Mouse (Mus musculus) stomach, postnatal 0 days (tissue): Measurements from ENCODE around the gene Pdcd2. TPM values are rescaled to one million over a fixed set of nuclear protein-coding genes. Genes with fewer than 3 reads are reported as not detected.
"Not testable (repeated sequence)": the region's sequence is repeated elsewhere in the genome, so short reads cannot be mapped to it uniquely, and the experiment has no call there.

ENCODE experiments used
- ATAC-seq: fragments of 200-750 bp; cut with Nextera tagmentation; 2 replicates; pipeline ENCODE4 v1.8.0; 2017; ENCODE audit not compliant: low FRiP score, low TSS enrichment
- DNase-seq: peaks from one replicate; pipeline ENCODE4 v3.0.0-alpha.2; 2016; ENCODE audit warnings: low spot score
- H3K27ac ChIP-seq: fragments of 300-500 bp; sonication (generic); replicated peaks from 2 replicates; pipeline ENCODE4 v1.5.1; 2014; ENCODE audit warnings: mild to moderate bottlenecking, control low read depth
- H3K27me3 ChIP-seq: fragments of 300-500 bp; sonication (generic); 2 replicates; pipeline ENCODE4 v1.6.1; 2014; ENCODE audit warnings: low read length; ENCODE audit not compliant: control insufficient read depth, insufficient read depth
- H3K36me3 ChIP-seq: fragments of 300-500 bp; sonication (generic); 2 replicates; pipeline ENCODE4 v1.6.1; 2014; ENCODE audit warnings: low read length, mixed read lengths; ENCODE audit not compliant: control insufficient read depth, insufficient read depth
- H3K4me1 ChIP-seq: fragments of 300-500 bp; sonication (generic); replicated peaks from 2 replicates; pipeline ENCODE4 v1.6.1; 2014; ENCODE audit warnings: antibody characterized with exemption; ENCODE audit not compliant: control insufficient read depth, insufficient read depth
- H3K4me2 ChIP-seq: fragments of 300-500 bp; sonication (generic); replicated peaks from 2 replicates; pipeline ENCODE4 v1.6.1; 2014; ENCODE audit warnings: low read depth, mild to moderate bottlenecking, control low read depth, moderate library complexity
- H3K4me3 ChIP-seq: fragments of 300-500 bp; sonication (generic); 2 replicates; pipeline ENCODE4 v1.5.1; 2014; ENCODE audit warnings: low read depth, low read length, control low read depth
- H3K9ac ChIP-seq: fragments of 300-500 bp; sonication (generic); 2 replicates; pipeline ENCODE4 v1.6.1; 2014; ENCODE audit warnings: mild to moderate bottlenecking, low read length, control low read depth, mixed read lengths
- H3K9me3 ChIP-seq: fragments of 300-500 bp; sonication (generic); 2 replicates; pipeline ENCODE4 v1.6.1; 2016; ENCODE audit warnings: low read length; ENCODE audit not compliant: control insufficient read depth
- CTCF ChIP-seq: IDR thresholded peaks from 2 replicates; pipeline ENCODE4 v1.5.1; 2016; ENCODE audit warnings: antibody characterized with exemption, low read depth, mild to moderate bottlenecking, moderate library complexity
- EP300 ChIP-seq: optimal IDR thresholded peaks from 2 replicates; pipeline ENCODE3; 2016; ENCODE audit warnings: antibody characterized with exemption
- WGBS: fragments of 180-500 bp; shearing (Covaris S2); extraction: QIAGEN DNeasy Blood & Tissue Kit; methylation state at CpG from one replicate; pipeline ENCODE4 v1.1.7; 2014; 5-methylcytosine and 5-hydroxymethylcytosine counted together
- polyA plus RNA-seq: library from polyadenylated mRNA; unstranded; fragments of >200 nt; fragmentation: Nextera tagmentation; extraction: Ambion mirVana; gene quantifications from 2 replicates; pipeline ENCODE4 v1.2.1, GENCODE M21; 2015

Pdcd2 gene
- polyA plus RNA-seq, 1 experiment from 2014 or later: 36.8 TPM

- WGBS: 89% methylated on average over 2 of the region's 2 CpGs
Observed at GRCm38 (mm10) chr17:15559946-15560345, 32.8 kb upstream of the Pdcd2 start.

GRCm38 (mm10) chr17:15549713-15550112 lies 22.6 kb upstream of the Pdcd2 start:
- ATAC-seq (no peak), DNase-seq (no peak)
- 51% methylated on average over 1 of the region's 1 CpGs for WGBS
- no peak overlapping the region for H3K4me2 ChIP-seq
- H3K27ac ChIP-seq: no peak overlapping the region
- H3K9ac ChIP-seq: no peak overlapping the region
- H3K9me3 ChIP-seq: no peaks in the 10 kb centered on the region
- TF ChIP-seq EP300: no peak
- no peaks in the 10 kb centered on the region for H3K36me3 ChIP-seq
- no peaks in the 10 kb centered on the region for H3K27me3 ChIP-seq
- no peaks in the 10 kb centered on the region for H3K4me1 ChIP-seq
- H3K4me3 ChIP-seq: no peak overlapping the region

More at GRCm38 (mm10) chr17:15559946-15560345, 32.8 kb upstream of the Pdcd2 start:
- ATAC-seq: no peak
- DNase-seq: no peak
- Histone ChIP-seq H3K27me3 (no peaks in the 10 kb centered on the region), H3K9ac (no peak overlapping the region), H3K36me3 (no peaks in the 10 kb centered on the region), H3K27ac (no peak overlapping the region), H3K9me3 (no peaks in the 10 kb centered on the region), H3K4me2 (no peak overlapping the region), H3K4me3 (no peak overlapping the region), H3K4me1 (no peaks in the 10 kb centered on the region)
- TF ChIP-seq EP300 (no peak), CTCF (no peak)

- no peak overlapping the region for H3K4me3 ChIP-seq
- no peak overlapping the region for H3K4me2 ChIP-seq
- no peaks in the 10 kb centered on the region for H3K9me3 ChIP-seq
- no peak overlapping the region for H3K9ac ChIP-seq
- TF ChIP-seq CTCF (no peak), EP300 (no peak)
- H3K27me3 ChIP-seq: no peaks in the 10 kb centered on the region
- H3K36me3 ChIP-seq: no peaks in the 10 kb centered on the region
- H3K27ac ChIP-seq: no peak overlapping the region
- ATAC-seq: no peak
- no peaks in the 10 kb centered on the region for H3K4me1 ChIP-seq
- WGBS: 68% methylated on average over 4 of the region's 4 CpGs
- no peak for DNase-seq
Observed at GRCm38 (mm10) chr17:15546440-15546839, 19.3 kb upstream of the Pdcd2 start.

GRCm38 (mm10) chr17:15543868-15544267 lies 16.8 kb upstream of the Pdcd2 start:
- not testable (repeated sequence) for H3K4me3 ChIP-seq, H3K9ac ChIP-seq, H3K4me2 ChIP-seq, DNase-seq, H3K36me3 ChIP-seq, H3K27me3 ChIP-seq, ATAC-seq, H3K27ac ChIP-seq, H3K4me1 ChIP-seq, H3K9me3 ChIP-seq
- WGBS: 45% methylated on average over 3 of the region's 4 CpGs

GRCm38 (mm10) chr17:15540309-15540708 lies 13.2 kb upstream of the Pdcd2 start:
- TF ChIP-seq CTCF: no peak
- Histone ChIP-seq H3K9ac (no peak overlapping the region), H3K27me3 (no peaks in the 10 kb centered on the region), H3K36me3 (no peaks in the 10 kb centered on the region), H3K4me3 (no peak overlapping the region), H3K4me1 (no peaks in the 10 kb centered on the region), H3K4me2 (no peak overlapping the region), H3K9me3 (no peaks in the 10 kb centered on the region), H3K27ac (no peak overlapping the region)
- no peak for ATAC-seq
- 63% methylated on average over 4 of the region's 4 CpGs for WGBS
- DNase-seq: no peak

GRCm38 (mm10) chr17:15536457-15536904 lies 9.4 kb upstream of the Pdcd2 start:
- ATAC-seq: no peak
- H3K4me2 ChIP-seq: peak overlapping the region; percentile 85
- under 1% methylated on average over 32 of the region's 33 CpGs for WGBS
- H3K27me3 ChIP-seq: no peaks in the 10 kb centered on the region
- no peaks in the 10 kb centered on the region for H3K36me3 ChIP-seq
- peak overlapping the region; percentile 59 for H3K9ac ChIP-seq
- TF ChIP-seq CTCF (no peak), EP300 (no peak)
- peak; percentile 21 for DNase-seq
- H3K4me1 ChIP-seq: no peaks in the 10 kb centered on the region
- no peaks in the 10 kb centered on the region for H3K9me3 ChIP-seq
- no peak overlapping the region for H3K27ac ChIP-seq
- peak overlapping the region; percentile 44 for H3K4me3 ChIP-seq
